Mouse (Mus musculus) cerebellum, adult (tissue): ENCODE results near the gene Il18rap.

Source experiments
- ATAC-seq: cut with Nextera tagmentation; 2 replicates; pipeline ENCODE4 v1.9.2; 2017; ENCODE audit warnings: mild to moderate bottlenecking, moderate library complexity, mixed read lengths; ENCODE audit not compliant: insufficient number of reproducible peaks, low FRiP score, low TSS enrichment

The Il18rap gene

GRCm38 (mm10) chr1:40514851-40515585, at the start of gene Il18rap:
Gene Il18rap (plus strand): TSS chr1:40515362.
- ATAC-seq: no peak

GRCm38 (mm10) chr1:40465477-40466430, 49.4 kb upstream of the Il18rap start, which contains the start of gene Il18r1:
Gene Il18r1 (plus strand): TSS chr1:40465552.
- ATAC-seq: no peak

GRCm38 (mm10) chr1:40467306-40467705, 47.9 kb upstream of the Il18rap start:
- ATAC-seq: no peak

- ATAC-seq: no peak
These were observed 46.4 kb upstream of the Il18rap start for GRCm38 (mm10) chr1:40468805-40469204.

GRCm38 (mm10) chr1:40469900-40470299, 45.3 kb upstream of the Il18rap start:
- no peak for ATAC-seq

GRCm38 (mm10) chr1:40472401-40472800, 42.8 kb upstream of the Il18rap start:
- ATAC-seq: no peak

- no peak for ATAC-seq
These were observed 41.5 kb upstream of the Il18rap start for GRCm38 (mm10) chr1:40473640-40474039.

GRCm38 (mm10) chr1:40474336-40474735, 40.8 kb upstream of the Il18rap start:
- ATAC-seq: no peak

- no peak for ATAC-seq
These were observed 39.5 kb upstream of the Il18rap start for GRCm38 (mm10) chr1:40475697-40476096.

GRCm38 (mm10) chr1:40476756-40477155, 38.4 kb upstream of the Il18rap start:
- no peak for ATAC-seq

- ATAC-seq: no peak
These were observed 35.6 kb upstream of the Il18rap start for GRCm38 (mm10) chr1:40479505-40479923.

GRCm38 (mm10) chr1:40494594-40494993, 20.6 kb upstream of the Il18rap start:
- ATAC-seq: no peak

GRCm38 (mm10) chr1:40499708-40500107, 15.5 kb upstream of the Il18rap start:
- ATAC-seq: no peak

GRCm38 (mm10) chr1:40501126-40501525, 14.0 kb upstream of the Il18rap start:
- no peak for ATAC-seq

- ATAC-seq: no peak
These were observed 13.4 kb upstream of the Il18rap start for GRCm38 (mm10) chr1:40501546-40502398.

GRCm38 (mm10) chr1:40504548-40504947, 10.6 kb upstream of the Il18rap start:
- ATAC-seq: no peak

- no peak for ATAC-seq
These were observed 1.2 kb downstream of the Il18rap start for GRCm38 (mm10) chr1:40516364-40516763.

- ATAC-seq: no peak
These were observed 7.8 kb downstream of the Il18rap start for GRCm38 (mm10) chr1:40522918-40523317.

- no peak for ATAC-seq
These were observed 9.0 kb downstream of the Il18rap start for GRCm38 (mm10) chr1:40523971-40524722.

- ATAC-seq: no peak
These were observed 14.1 kb downstream of the Il18rap start for GRCm38 (mm10) chr1:40529287-40529686.
